Mouse (Mus musculus): ENCODE results near the gene Lyrm4.
"Not testable (repeated sequence)": the region's sequence is repeated elsewhere in the genome, so short reads cannot be mapped to it uniquely, and the experiment has no call there.

Lyrm4 gene

GRCm38 (mm10) chr13:35995696-35996426 lies 121.5 kb downstream of the Lyrm4 start:
- DNase-seq (ENCODE audit: low read depth, low spot score): no peak

GRCm38 (mm10) chr13:35995231-35995630 lies 122.1 kb downstream of the Lyrm4 start:
- no peak for DNase-seq (ENCODE audit: low read depth, low spot score)

- DNase-seq (ENCODE audit: low read depth, low spot score): no peak
These were observed 123.3 kb downstream of the Lyrm4 start for GRCm38 (mm10) chr13:35994067-35994466.

GRCm38 (mm10) chr13:35991185-35991584 lies 126.1 kb downstream of the Lyrm4 start:
- not testable (repeated sequence) for DNase-seq (ENCODE audit: low read depth, low spot score)

GRCm38 (mm10) chr13:35989329-35989728 lies 128.0 kb downstream of the Lyrm4 start:
- DNase-seq (ENCODE audit: low read depth, low spot score): no peak

- DNase-seq (ENCODE audit: low read depth, low spot score): no peak
These were observed 134.3 kb downstream of the Lyrm4 start for GRCm38 (mm10) chr13:35982985-35983384.

GRCm38 (mm10) chr13:35980471-35980870 lies 136.9 kb downstream of the Lyrm4 start:
- DNase-seq (ENCODE audit: low read depth, low spot score): no peak

GRCm38 (mm10) chr13:35976912-35977311 lies 140.4 kb downstream of the Lyrm4 start:
- DNase-seq (ENCODE audit: low read depth, low spot score): no peak

- DNase-seq (ENCODE audit: low read depth, low spot score): no peak
These were observed 147.5 kb downstream of the Lyrm4 start for GRCm38 (mm10) chr13:35969829-35970228.

GRCm38 (mm10) chr13:35969431-35969721 lies 147.9 kb downstream of the Lyrm4 start:
- DNase-seq (ENCODE audit: low read depth, low spot score): no peak

GRCm38 (mm10) chr13:35968719-35969430 lies 148.5 kb downstream of the Lyrm4 start:
- peak; percentile 60 for DNase-seq (ENCODE audit: low read depth, low spot score)

- DNase-seq (ENCODE audit: low read depth, low spot score): peak; percentile 34
These were observed 149.1 kb downstream of the Lyrm4 start for GRCm38 (mm10) chr13:35968131-35968718.

GRCm38 (mm10) chr13:35967690-35968089 lies 149.6 kb downstream of the Lyrm4 start:
- no peak for DNase-seq (ENCODE audit: low read depth, low spot score)

GRCm38 (mm10) chr13:35963583-35963982 lies 153.7 kb downstream of the Lyrm4 start:
- DNase-seq (ENCODE audit: low read depth, low spot score): no peak

- DNase-seq (ENCODE audit: low read depth, low spot score): no peak
These were observed 157.8 kb downstream of the Lyrm4 start for GRCm38 (mm10) chr13:35959391-35960067.

- DNase-seq (ENCODE audit: low read depth, low spot score): no peak
These were observed 158.8 kb downstream of the Lyrm4 start, which contains the start of gene Ppp1r3g for GRCm38 (mm10) chr13:35958539-35958938. TSS of gene Ppp1r3g (plus strand) at chr13:35958839.

- DNase-seq (ENCODE audit: low read depth, low spot score): peak; percentile 49
These were observed 167.4 kb downstream of the Lyrm4 start for GRCm38 (mm10) chr13:35949814-35950455.

GRCm38 (mm10) chr13:35947354-35948000 lies 169.8 kb downstream of the Lyrm4 start:
- DNase-seq (ENCODE audit: low read depth, low spot score): peak; percentile 82

GRCm38 (mm10) chr13:35946659-35947353 lies 170.5 kb downstream of the Lyrm4 start:
- DNase-seq (ENCODE audit: low read depth, low spot score): no peak

GRCm38 (mm10) chr13:35940934-35941333 lies 176.4 kb downstream of the Lyrm4 start:
- DNase-seq (ENCODE audit: low read depth, low spot score): no peak

Measured in mesoderm, embryonic 11.5 days (tissue).